Comparison of ENCODE assay signal across 30 mouse cellular contexts in the genomic region with DNA sequence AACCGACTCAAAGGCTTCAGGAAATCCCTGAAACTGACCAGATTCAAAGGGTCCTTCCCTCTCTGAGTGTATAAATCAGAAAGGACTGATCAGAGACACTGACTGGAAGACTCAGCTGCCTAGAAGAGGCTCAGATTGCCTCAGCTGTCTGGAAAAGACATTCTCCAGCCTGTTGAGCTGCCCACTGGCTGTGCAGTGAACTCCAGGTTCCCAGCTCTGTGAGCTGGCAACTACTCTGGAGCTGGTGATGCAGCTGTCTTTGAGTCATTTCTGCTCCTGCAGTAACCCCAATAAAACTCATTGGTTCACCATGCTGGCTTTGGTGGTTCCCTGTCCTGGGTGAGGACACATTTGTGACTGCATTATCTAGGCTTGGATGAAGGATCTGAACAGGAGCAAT.
"Had no signal": no experiment of that assay in that cellular context is flagged by ENCODE, and none has a peak within 500 bp of the region (broad histone marks: within the 10 kb centered on the region; RNA-seq: fewer than 3 reads in every experiment).

No protein-coding gene starts in this region.

- H3K4me1 ChIP-seq: liver, embryonic 12.5 days; liver, embryonic 15.5 days had no signal

- H3K36me3 ChIP-seq: limb, embryonic 10.5 days; limb, embryonic 12.5 days; limb, embryonic 15.5 days; liver, embryonic 12.5 days; liver, embryonic 13.5 days; liver, embryonic 15.5 days; lung, embryonic 15.5 days; midbrain, embryonic 10.5 days; midbrain, embryonic 12.5 days; midbrain, embryonic 13.5 days; midbrain, embryonic 15.5 days had no signal

- H3K4me2 ChIP-seq: limb, embryonic 12.5 days; limb, embryonic 13.5 days; limb, embryonic 15.5 days; liver, embryonic 11.5 days; liver, embryonic 12.5 days; liver, embryonic 13.5 days; liver, embryonic 15.5 days; lung, embryonic 14.5 days; lung, embryonic 15.5 days; midbrain, embryonic 11.5 days; midbrain, embryonic 12.5 days; midbrain, embryonic 13.5 days; midbrain, embryonic 15.5 days had no signal

- DNase-seq: layer of hippocampus, postnatal 36 days; left cerebral cortex, postnatal 4 days; liver; liver, embryonic 13.5 days; liver, postnatal 0 days; lung, adult 18-20 months; lung, adult 2 months; lung, postnatal 14 days; lung, postnatal 4 days; midbrain, embryonic 14.5 days had no signal

- ATAC-seq: liver, embryonic 12.5 days; liver, postnatal 0 days; lung, postnatal 0 days; midbrain, embryonic 13.5 days; midbrain, embryonic 15.5 days; midbrain, embryonic 16.5 days had no signal

- H3K4me3 ChIP-seq: left cerebral cortex, adult 2 months; limb, embryonic 10.5 days; limb, embryonic 12.5 days; limb, embryonic 13.5 days; limb, embryonic 15.5 days; liver, embryonic 12.5 days; liver, embryonic 13.5 days; liver, embryonic 15.5 days; lung, embryonic 15.5 days; megakaryocyte, embryonic 14.5 days; midbrain, embryonic 10.5 days; midbrain, embryonic 12.5 days; midbrain, embryonic 13.5 days; midbrain, embryonic 15.5 days had no signal

- H3K27me3 ChIP-seq: limb, embryonic 12.5 days; limb, embryonic 13.5 days; limb, embryonic 15.5 days; liver, embryonic 12.5 days; liver, embryonic 13.5 days; liver, embryonic 15.5 days; lung, embryonic 15.5 days; midbrain, embryonic 12.5 days; midbrain, embryonic 13.5 days; midbrain, embryonic 15.5 days had no signal

- H3K9ac ChIP-seq: limb, embryonic 12.5 days; limb, embryonic 13.5 days; limb, embryonic 15.5 days; liver, embryonic 12.5 days; liver, embryonic 13.5 days; liver, embryonic 14.5 days; liver, embryonic 15.5 days; liver, postnatal 0 days; lung, embryonic 14.5 days; lung, embryonic 15.5 days; midbrain, embryonic 12.5 days; midbrain, embryonic 13.5 days; midbrain, embryonic 15.5 days had no signal

- H3K9me3 ChIP-seq: limb, embryonic 10.5 days; limb, embryonic 12.5 days; limb, embryonic 13.5 days; limb, embryonic 15.5 days; liver, embryonic 12.5 days; liver, embryonic 13.5 days; liver, embryonic 15.5 days; lung, embryonic 15.5 days; midbrain, embryonic 10.5 days; midbrain, embryonic 12.5 days; midbrain, embryonic 13.5 days; midbrain, embryonic 15.5 days had no signal

- H3K27ac ChIP-seq: left cerebral cortex, adult 2 months; limb, embryonic 10.5 days; limb, embryonic 12.5 days; limb, embryonic 13.5 days; limb, embryonic 15.5 days; liver, embryonic 12.5 days; liver, embryonic 13.5 days; liver, embryonic 14.5 days; liver, embryonic 15.5 days; lung, embryonic 15.5 days; macrophage; midbrain, embryonic 10.5 days; midbrain, embryonic 12.5 days; midbrain, embryonic 13.5 days; midbrain, embryonic 15.5 days had no signal
